Mouse (Mus musculus) heart, postnatal 0 days (tissue): ENCODE data around the gene Neurog1. TPM values are rescaled to one million over a fixed set of nuclear protein-coding genes. Genes with fewer than 3 reads are reported as not detected.

ENCODE experiments used
- ATAC-seq: fragments of 200-750 bp; cut with Nextera tagmentation; 2 replicates; pipeline ENCODE4 v1.8.0; 2017; ENCODE audit warnings: low read depth, moderate number of reproducible peaks, moderate library complexity; ENCODE audit not compliant: insufficient read depth
- DNase-seq: peaks from one replicate; pipeline ENCODE4 v3.0.0-alpha.2; 2016; ENCODE audit warnings: low spot score
- H3K27ac ChIP-seq: fragments of 300-500 bp; sonication (generic); 2 replicates; pipeline ENCODE4 v1.5.1; 2014; ENCODE audit warnings: low read depth, mild to moderate bottlenecking
- H3K27me3 ChIP-seq: fragments of 300-500 bp; sonication (generic); 2 replicates; pipeline ENCODE4 v1.6.1; 2014; ENCODE audit warnings: low read length, mixed read lengths; ENCODE audit not compliant: control insufficient read depth, insufficient read depth
- H3K36me3 ChIP-seq: fragments of 300-500 bp; sonication (generic); replicated peaks from 2 replicates; pipeline ENCODE4 v1.6.1; 2014; ENCODE audit warnings: low read length, mixed read lengths; ENCODE audit not compliant: control insufficient read depth, insufficient read depth
- H3K4me1 ChIP-seq: fragments of 300-500 bp; sonication (generic); 2 replicates; pipeline ENCODE4 v1.6.1; 2014; ENCODE audit warnings: antibody characterized with exemption; ENCODE audit not compliant: control insufficient read depth, insufficient read depth
- H3K4me2 ChIP-seq: fragments of 300-500 bp; sonication (generic); 2 replicates; pipeline ENCODE4 v1.6.1; 2014; ENCODE audit warnings: low read depth, mild to moderate bottlenecking, low read length, moderate library complexity
- H3K4me3 ChIP-seq: fragments of 300-500 bp; sonication (generic); 2 replicates; pipeline ENCODE4 v1.5.1; 2014; ENCODE audit warnings: low read depth, low read length
- H3K9ac ChIP-seq: fragments of 300-500 bp; sonication (generic); replicated peaks from 2 replicates; pipeline ENCODE4 v1.6.1; 2014; ENCODE audit warnings: low read depth, low read length, mixed read lengths
- H3K9me3 ChIP-seq: fragments of 300-500 bp; sonication (generic); replicated peaks from 2 replicates; pipeline ENCODE4 v1.6.1; 2016; ENCODE audit warnings: low read length; ENCODE audit not compliant: control insufficient read depth
- CTCF ChIP-seq: IDR thresholded peaks from 2 replicates; pipeline ENCODE4 v1.5.1; 2016; ENCODE audit warnings: antibody characterized with exemption, control low read depth, low read depth
- EP300 ChIP-seq: IDR thresholded peaks from 2 replicates; pipeline ENCODE4 v1.6.1; 2016; ENCODE audit warnings: antibody characterized with exemption, low read depth
- WGBS: fragments of 180-500 bp; shearing (Covaris S2); extraction: QIAGEN DNeasy Blood & Tissue Kit; methylation state at CpG from one replicate; pipeline ENCODE4 v1.1.7; 2014; 5-methylcytosine and 5-hydroxymethylcytosine counted together
- polyA plus RNA-seq: library from polyadenylated mRNA; unstranded; fragments of >200 nt; fragmentation: Nextera tagmentation; extraction: Ambion mirVana; gene quantifications from 2 replicates; pipeline ENCODE4 v1.2.1, GENCODE M21; 2015
- total RNA-seq: library from RNA; depleted of rRNA; stranded (reverse); fragments of >200 nt; gene quantifications from 2 replicates; pipeline ENCODE4 v1.2.3, GENCODE M21; 2014; ENCODE audit warnings: low replicate concordance

Gene Neurog1
- total and polyA plus RNA-seq, 2 experiments from 2014 or later, result not detected

- Histone ChIP-seq H3K27me3 (peaks cover 32% of the 10 kb centered on the region), H3K4me1 (no peaks in the 10 kb centered on the region), H3K9me3 (no peaks in the 10 kb centered on the region), H3K9ac (no peak overlapping the region), H3K27ac (no peak overlapping the region), H3K36me3 (no peaks in the 10 kb centered on the region), H3K4me3 (no peak overlapping the region), H3K4me2 (no peak overlapping the region)
- TF ChIP-seq EP300 (no peak), CTCF (no peak)
- DNase-seq (no peak), ATAC-seq (no peak)
- 68% methylated on average over 10 of the region's 10 CpGs for WGBS
These were observed 14.1 kb downstream of the Neurog1 start for GRCm38 (mm10) chr13:56237905-56238304.

DNA sequence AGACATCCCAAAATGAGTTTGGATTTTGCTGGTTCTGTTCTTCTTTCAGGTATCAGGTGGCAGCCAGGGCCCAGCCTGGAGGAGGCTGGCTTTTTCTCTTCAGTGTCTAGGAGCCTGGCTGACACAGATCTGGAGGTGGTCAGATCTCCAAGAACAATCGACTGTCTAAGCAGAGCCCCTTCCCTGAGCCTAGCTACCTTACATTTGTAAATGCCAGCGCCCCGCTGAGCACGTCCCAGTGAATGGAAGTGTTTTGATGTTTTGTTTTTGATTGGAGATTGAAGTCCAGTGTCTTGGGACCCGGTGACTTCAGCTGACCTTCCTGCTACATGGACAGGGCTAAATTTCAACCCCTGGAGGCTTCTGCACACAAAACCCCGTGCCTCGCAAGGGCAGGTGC, 15.8 kb downstream of the Neurog1 start:
- DNase-seq (no peak), ATAC-seq (no peak)
- H3K4me2 ChIP-seq, result no peak overlapping the region
- TF ChIP-seq CTCF, result no peak
- no peak for TF ChIP-seq EP300
- no peak overlapping the region for H3K4me3 ChIP-seq
- H3K27me3 ChIP-seq, result peaks cover 32% of the 10 kb centered on the region
- H3K36me3 ChIP-seq, result no peaks in the 10 kb centered on the region
- H3K4me1 ChIP-seq, result no peaks in the 10 kb centered on the region
- no peak overlapping the region for H3K9ac ChIP-seq
- WGBS, result 25% methylated on average over 7 of the region's 7 CpGs
- no peak overlapping the region for H3K27ac ChIP-seq
- no peaks in the 10 kb centered on the region for H3K9me3 ChIP-seq

DNA sequence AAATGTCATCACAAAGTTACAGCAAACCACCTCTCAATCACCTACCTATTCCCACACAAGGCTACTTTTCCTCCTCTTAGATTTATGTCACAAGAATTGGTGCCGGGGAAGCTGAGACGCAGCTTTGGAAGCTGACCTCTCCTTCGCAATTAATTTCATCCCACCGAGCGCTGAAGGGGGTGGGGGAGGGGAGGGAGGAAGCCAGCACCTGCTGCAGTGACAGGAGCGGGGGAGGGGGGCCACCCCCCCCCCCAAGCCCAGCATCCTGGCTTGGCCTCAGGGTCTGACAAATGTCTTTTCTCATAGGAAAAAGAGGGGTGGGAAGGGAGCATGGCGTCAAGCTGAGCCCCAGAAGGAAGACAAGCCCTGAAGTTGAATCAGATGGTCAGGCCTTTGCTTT, 23.2 kb downstream of the Neurog1 start:
- H3K27me3 ChIP-seq, result peaks cover 75% of the 10 kb centered on the region
- ATAC-seq (no peak), DNase-seq (no peak)
- no peak for TF ChIP-seq EP300
- TF ChIP-seq CTCF, result no peak
- H3K9me3 ChIP-seq, result no peaks in the 10 kb centered on the region
- H3K9ac ChIP-seq, result no peak overlapping the region
- H3K4me2 ChIP-seq, result no peak overlapping the region
- no peaks in the 10 kb centered on the region for H3K36me3 ChIP-seq
- no peak overlapping the region for H3K27ac ChIP-seq
- no peaks in the 10 kb centered on the region for H3K4me1 ChIP-seq
- no peak overlapping the region for H3K4me3 ChIP-seq
- WGBS, result 25% methylated on average over 7 of the region's 7 CpGs

GRCm38 (mm10) chr13:56226175-56226954, 25.6 kb downstream of the Neurog1 start:
- ATAC-seq (no peak), DNase-seq (no peak)
- no peaks in the 10 kb centered on the region for H3K9me3 ChIP-seq
- no peaks in the 10 kb centered on the region for H3K36me3 ChIP-seq
- H3K27ac ChIP-seq, result no peak overlapping the region
- H3K4me2 ChIP-seq, result no peak overlapping the region
- no peak overlapping the region for H3K9ac ChIP-seq
- 26% methylated on average over 10 of the region's 10 CpGs for WGBS
- no peak for TF ChIP-seq EP300
- 0 out of 2 replicates have a peak, but pooled peaks cover 2% of the 10 kb centered on the region for H3K4me1 ChIP-seq
- H3K27me3 ChIP-seq, result peaks cover 93% of the 10 kb centered on the region
- H3K4me3 ChIP-seq, result no peak overlapping the region

DNA sequence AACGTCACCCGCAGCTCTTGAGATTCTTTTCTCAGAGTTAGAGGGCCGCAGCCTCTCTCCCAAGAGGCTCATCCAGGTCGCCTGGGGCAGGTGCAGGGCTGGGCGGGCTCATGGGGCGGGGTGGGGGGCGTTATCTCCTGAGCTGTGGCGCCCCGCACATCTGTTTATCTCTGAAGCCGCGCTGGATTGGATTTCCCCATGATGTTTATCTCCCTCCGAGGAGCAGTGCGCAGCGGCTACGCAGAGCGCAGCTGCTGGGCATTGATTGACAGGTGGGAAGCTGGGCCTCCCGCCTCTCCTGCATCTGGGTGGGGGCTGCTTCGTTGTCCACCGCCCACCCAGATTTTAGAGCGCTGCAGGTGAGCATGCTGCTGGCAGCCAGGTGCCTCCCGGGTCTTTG, 28.3 kb downstream of the Neurog1 start:
- H3K4me2 ChIP-seq, result no peak overlapping the region
- ATAC-seq (no peak), DNase-seq (no peak)
- no peaks in the 10 kb centered on the region for H3K36me3 ChIP-seq
- no peak overlapping the region for H3K4me3 ChIP-seq
- H3K27ac ChIP-seq, result no peak overlapping the region
- H3K9ac ChIP-seq, result no peak overlapping the region
- no peak for TF ChIP-seq CTCF
- TF ChIP-seq EP300, result no peak
- 9% methylated on average over 21 of the region's 21 CpGs for WGBS
- H3K4me1 ChIP-seq, result 0 out of 2 replicates have a peak, but pooled peaks cover 3% of the 10 kb centered on the region
- H3K9me3 ChIP-seq, result no peaks in the 10 kb centered on the region
- peaks cover 97% of the 10 kb centered on the region for H3K27me3 ChIP-seq

- Histone ChIP-seq H3K9ac (no peak overlapping the region), H3K27ac (no peak overlapping the region), H3K4me3 (no peak overlapping the region), H3K4me1 (0 out of 2 replicates have a peak, but pooled peaks cover 3% of the 10 kb centered on the region), H3K36me3 (no peaks in the 10 kb centered on the region), H3K4me2 (no peak overlapping the region), H3K9me3 (no peaks in the 10 kb centered on the region), H3K27me3 (peaks cover 91% of the 10 kb centered on the region)
- no peak for ATAC-seq
- TF ChIP-seq CTCF, result no peak
- DNase-seq, result no peak
- WGBS, result 9% methylated on average over 4 of the region's 4 CpGs
These were observed 29.1 kb downstream of the Neurog1 start for GRCm38 (mm10) chr13:56222849-56223246.
